Mouse (Mus musculus) C2C12 (cell line): ENCODE data around the gene Gnb4.

ENCODE experiments used
- CTCF ChIP-seq: IDR thresholded peaks from one replicate; pipeline ENCODE4 v1.5.1; 2011; ENCODE audit not compliant: control insufficient read depth, insufficient read depth, insufficient read length
- MAX ChIP-seq: IDR thresholded peaks from one replicate; pipeline ENCODE4 v1.6.1; 2011; ENCODE audit warnings: mild to moderate bottlenecking, control low read depth
- USF1 ChIP-seq: IDR thresholded peaks from one replicate; pipeline ENCODE4 v1.6.1; 2011; ENCODE audit warnings: low read depth, mild to moderate bottlenecking, control low read depth, moderate library complexity

DNA sequence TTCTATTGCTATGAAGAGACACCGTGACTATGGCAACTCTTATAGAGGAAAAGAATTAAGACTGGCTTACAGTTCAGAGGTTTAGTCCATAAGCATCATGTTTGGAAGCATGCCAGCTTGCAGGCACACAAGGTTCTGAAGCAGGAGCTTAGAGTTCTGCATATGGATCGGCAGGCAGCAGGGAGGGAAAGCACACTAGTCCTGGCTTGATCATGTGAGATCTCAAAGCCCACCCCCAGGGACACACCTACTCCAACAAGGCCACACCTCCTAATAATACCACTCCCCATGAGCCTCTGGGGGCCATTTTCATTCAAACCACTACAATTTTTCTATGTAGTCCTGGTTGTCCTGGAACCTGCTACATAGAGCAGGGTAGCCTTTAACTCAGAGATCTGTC lies 43.1 kb upstream of the Gnb4 start:
- no peak for TF ChIP-seq CTCF
- no peak for TF ChIP-seq MAX
- TF ChIP-seq USF1 = no peak
